Mouse (Mus musculus) liver, embryonic 15.5 days (tissue): ENCODE data around the gene Usp17la. TPM values are rescaled to one million over a fixed set of nuclear protein-coding genes. Genes with fewer than 3 reads are reported as not detected.

Experiments
- polyA plus RNA-seq: library from polyadenylated mRNA; unstranded; fragments of >200 nt; fragmentation: Nextera tagmentation; extraction: Ambion mirVana; gene quantifications from 2 replicates; pipeline ENCODE4 v1.2.1, GENCODE M21; 2015

Usp17la gene
- polyA plus RNA-seq, 1 experiment from 2014 or later, result not detected

Other genes with a start within 250 kb of the Usp17la start
- gene Olfr656, start 243.1 kb upstream of the Usp17la start, polyA plus RNA-seq, result not detected in 2 replicates
- not detected in 2 replicates for gene Olfr657, start 232.2 kb upstream of the Usp17la start, polyA plus RNA-seq
- not detected in 2 replicates for gene Olfr658, start 209.7 kb upstream of the Usp17la start, polyA plus RNA-seq
- gene Olfr659, start 190.3 kb upstream of the Usp17la start, polyA plus RNA-seq, result not detected in 2 replicates
- not detected in 2 replicates for gene Olfr661, start 170.5 kb upstream of the Usp17la start, polyA plus RNA-seq
- not detected in 2 replicates for gene Usp17le, start 79.5 kb upstream of the Usp17la start, polyA plus RNA-seq
- not detected in 2 replicates for gene Usp17lb, start 14.4 kb upstream of the Usp17la start, polyA plus RNA-seq
- not detected in 2 replicates for gene Olfr665, start 21.0 kb downstream of the Usp17la start, polyA plus RNA-seq
- gene Olfr666, start 38.9 kb downstream of the Usp17la start, polyA plus RNA-seq, result not detected in 2 replicates
- not detected in 2 replicates for gene Olfr667, start 64.5 kb downstream of the Usp17la start, polyA plus RNA-seq
- not detected in 2 replicates for gene Olfr668, start 71.0 kb downstream of the Usp17la start, polyA plus RNA-seq
- not detected in 2 replicates for gene Olfr669, start 77.2 kb downstream of the Usp17la start, polyA plus RNA-seq
- not detected in 2 replicates for gene Olfr670, start 105.6 kb downstream of the Usp17la start, polyA plus RNA-seq
- gene Olfr671, start 122.1 kb downstream of the Usp17la start, polyA plus RNA-seq, result not detected in 2 replicates
- gene Olfr672, start 145.0 kb downstream of the Usp17la start, polyA plus RNA-seq, result not detected in 2 replicates
- gene Olfr675, start 171.5 kb downstream of the Usp17la start, polyA plus RNA-seq, result not detected in 2 replicates
- gene Olfr676, start 175.7 kb downstream of the Usp17la start, polyA plus RNA-seq, result not detected in 2 replicates
- not detected in 2 replicates for gene Olfr677, start 194.4 kb downstream of the Usp17la start, polyA plus RNA-seq
- gene Olfr678, start 207.5 kb downstream of the Usp17la start, polyA plus RNA-seq, result not detected in 2 replicates
- not detected in 2 replicates for gene Olfr679, start 224.2 kb downstream of the Usp17la start, polyA plus RNA-seq
- gene Olfr680-ps1, start 235.8 kb downstream of the Usp17la start, polyA plus RNA-seq, result not detected in 2 replicates